29 mouse cellular contexts compared by ENCODE assay signal in genomic region chr3:88827231-88827630, GRCm38 (mm10).
"Had no signal": no experiment of that assay in that cellular context is flagged by ENCODE, and none has a peak within 500 bp of the region (broad histone marks: within the 10 kb centered on the region; RNA-seq: fewer than 3 reads in every experiment).

No protein-coding gene starts in this region.

- H3K27ac ChIP-seq: heart, embryonic 13.5 days; heart, embryonic 15.5 days; hindbrain, embryonic 10.5 days; hindbrain, embryonic 12.5 days; hindbrain, embryonic 13.5 days; hindbrain, embryonic 14.5 days; hindbrain, embryonic 15.5 days; hindbrain, postnatal 0 days; intestine, embryonic 15.5 days; kidney, embryonic 15.5 days; kidney, postnatal 0 days; layer of hippocampus, adult 2 months; left cerebral cortex, adult 2 months had no signal

- H3K27me3 ChIP-seq: heart, embryonic 12.5 days; heart, embryonic 13.5 days; heart, embryonic 15.5 days; hindbrain, embryonic 12.5 days; hindbrain, embryonic 13.5 days; hindbrain, embryonic 15.5 days; intestine, embryonic 15.5 days; kidney, embryonic 15.5 days had no signal

- H3K9ac ChIP-seq: heart, embryonic 12.5 days; heart, embryonic 13.5 days; heart, embryonic 15.5 days; hindbrain, embryonic 12.5 days; hindbrain, embryonic 13.5 days; hindbrain, embryonic 14.5 days; hindbrain, embryonic 15.5 days; intestine, embryonic 15.5 days; kidney, embryonic 15.5 days had no signal

- H3K4me3 ChIP-seq: heart, embryonic 12.5 days; heart, embryonic 13.5 days; heart, embryonic 15.5 days; hindbrain, embryonic 10.5 days; hindbrain, embryonic 12.5 days; hindbrain, embryonic 13.5 days; hindbrain, embryonic 15.5 days; intestine, embryonic 15.5 days; kidney, embryonic 15.5 days; layer of hippocampus, adult 2 months; left cerebral cortex, adult 2 months had no signal

- H3K9me3 ChIP-seq: heart, embryonic 12.5 days; heart, embryonic 13.5 days; heart, embryonic 15.5 days; hindbrain, embryonic 10.5 days; hindbrain, embryonic 12.5 days; hindbrain, embryonic 13.5 days; hindbrain, embryonic 15.5 days; intestine, embryonic 15.5 days; kidney, embryonic 15.5 days had no signal

- DNase-seq: heart, postnatal 10 days; heart, postnatal 14 days; heart, postnatal 36 days; kidney, adult 11 months; kidney, adult 18-20 months; kidney, adult 2 months; kidney, adult 8-10 months; kidney, adult 9 months; kidney, postnatal 10 days; kidney, postnatal 14 days; kidney, postnatal 25 days; kidney, postnatal 36 days; kidney, postnatal 4 days; layer of hippocampus, adult 9-11 months; layer of hippocampus, postnatal 36 days had no signal

- H3K4me1 ChIP-seq: heart, embryonic 13.5 days; hindbrain, embryonic 10.5 days had no signal
